Mouse (Mus musculus) MEL (cell line): ENCODE data around the gene Pccb. TPM values are rescaled to one million over a fixed set of nuclear protein-coding genes. Genes with fewer than 3 reads are reported as not detected.

Experiments
- DNase-seq: peaks from one replicate; pipeline ENCODE4 v3.0.0; 2011; ENCODE audit warnings: low read depth, low spot score
- H3K27ac ChIP-seq: 2 replicates; pipeline ENCODE4 v1.5.1; 2012; ENCODE audit warnings: low read depth, mild to moderate bottlenecking, control low read depth, low read length, moderate library complexity; ENCODE audit not compliant: control insufficient read depth
- H3K27me3 ChIP-seq, 2 experiments: fragments of 150-350 bp in 1 of 2; sonication (generic) in 1 of 2; 2 replicates each; pipeline ENCODE4 v1.6.1; 2012; ENCODE audit warnings: low read length in 2 of 2, mild to moderate bottlenecking in 2 of 2, improper control_type of control experiment in 1 of 2, moderate library complexity in 1 of 2; ENCODE audit not compliant: insufficient read depth in 2 of 2, control insufficient read depth in 1 of 2
- H3K36me3 ChIP-seq, 2 experiments: 2 replicates each; pipeline ENCODE4 v1.6.1; 2012 to 2014; ENCODE audit warnings: low read length in 2 of 2, improper control_type of control experiment in 1 of 2, inconsistent platforms in 1 of 2, mild to moderate bottlenecking in 1 of 2; ENCODE audit not compliant: insufficient read depth in 2 of 2, control insufficient read depth in 1 of 2
- H3K4me1 ChIP-seq, 2 experiments: fragments of 150-350 bp in 1 of 2; sonication (generic) in 1 of 2; 2 replicates each; pipeline ENCODE4 v1.6.1; 2012; ENCODE audit warnings: low read length in 2 of 2, improper control_type of control experiment in 1 of 2, mild to moderate bottlenecking in 1 of 2; ENCODE audit not compliant: insufficient read depth in 2 of 2, control insufficient read depth in 1 of 2
- H3K4me3 ChIP-seq, 2 experiments: fragments of 150-350 bp in 1 of 2; sonication (generic) in 1 of 2; 2 replicates each; pipeline ENCODE4 v1.5.1; 2012; ENCODE audit warnings: low read depth in 2 of 2, low read length in 2 of 2, mild to moderate bottlenecking in 2 of 2, moderate library complexity in 2 of 2, control low read depth in 1 of 2, improper control_type of control experiment in 1 of 2; ENCODE audit not compliant: control insufficient read depth in 1 of 2, insufficient read depth in 1 of 2
- H3K79me2 ChIP-seq: 2 replicates; pipeline ENCODE4 v1.6.1; 2012; ENCODE audit warnings: mild to moderate bottlenecking, low read length, moderate library complexity; ENCODE audit not compliant: control insufficient read depth, poor library complexity, insufficient read depth
- H3K9ac ChIP-seq: 2 replicates; pipeline ENCODE4 v1.6.1; 2012; ENCODE audit warnings: low read depth, mild to moderate bottlenecking, control low read depth, low read length, moderate library complexity; ENCODE audit not compliant: control insufficient read depth, poor library complexity, severe bottlenecking
- H3K9me3 ChIP-seq: fragments of 150-350 bp; sonication (generic); replicated peaks from 2 replicates; pipeline ENCODE4 v1.6.1; 2012; ENCODE audit warnings: mild to moderate bottlenecking, low read length, improper control_type of control experiment, moderate library complexity; ENCODE audit not compliant: insufficient read depth
- CTCF ChIP-seq, 3 experiments: IDR thresholded peaks in 2 of 3; conservative IDR thresholded peaks in 1 of 3; 2 replicates each; pipeline ENCODE4 v1.5.1; 2011 to 2012; ENCODE audit warnings: low read length in 3 of 3, low read depth in 2 of 3, mild to moderate bottlenecking in 2 of 3, improper control_type of control experiment in 1 of 3, inconsistent platforms in 1 of 3, mixed read lengths in 1 of 3, moderate library complexity in 1 of 3; ENCODE audit not compliant: control insufficient read depth in 1 of 3, insufficient read depth in 1 of 3, poor library complexity in 1 of 3, severe bottlenecking in 1 of 3
- EP300 ChIP-seq, 2 experiments: IDR thresholded peaks; 2 replicates each; pipeline ENCODE4 v1.6.1; 2011; ENCODE audit warnings: improper control_type of control experiment in 2 of 2, low read length in 2 of 2, low read depth in 1 of 2, mild to moderate bottlenecking in 1 of 2
- GATA1 ChIP-seq: IDR thresholded peaks from 2 replicates; pipeline ENCODE4 v1.6.1; 2011; ENCODE audit warnings: low read depth, low read length, improper control_type of control experiment
- HCFC1 ChIP-seq: IDR thresholded peaks from 2 replicates; pipeline ENCODE4 v1.6.1; 2012; ENCODE audit warnings: low read depth, mild to moderate bottlenecking, inconsistent platforms, low read length, improper control_type of control experiment, moderate library complexity
- MAX ChIP-seq: IDR thresholded peaks from 2 replicates; pipeline ENCODE4 v1.6.1; 2011; ENCODE audit warnings: low read length, improper control_type of control experiment
- MAZ ChIP-seq: IDR thresholded peaks from 2 replicates; pipeline ENCODE4 v1.6.1; 2012; ENCODE audit warnings: low read depth, mild to moderate bottlenecking, inconsistent platforms, low read length, improper control_type of control experiment
- MEF2A ChIP-seq: IDR thresholded peaks from 2 replicates; pipeline ENCODE4 v1.6.1; 2014; ENCODE audit warnings: low read depth, mild to moderate bottlenecking, inconsistent platforms, low read length, improper control_type of control experiment; ENCODE audit not compliant: poor library complexity, insufficient replicate concordance, severe bottlenecking; ENCODE audit errors: extremely low read depth
- MXI1 ChIP-seq: IDR thresholded peaks from 2 replicates; pipeline ENCODE4 v1.6.1; 2011; ENCODE audit warnings: mild to moderate bottlenecking, low read depth, low read length, improper control_type of control experiment
- MYC ChIP-seq: IDR thresholded peaks from 2 replicates; pipeline ENCODE4 v1.6.1; 2011; ENCODE audit warnings: low read depth, mild to moderate bottlenecking, low read length, improper control_type of control experiment, moderate library complexity
- NELFE ChIP-seq: IDR thresholded peaks from 2 replicates; pipeline ENCODE4 v1.6.1; 2011; ENCODE audit warnings: low read depth, low read length, improper control_type of control experiment
- NRF1 ChIP-seq: IDR thresholded peaks from 2 replicates; pipeline ENCODE4 v1.6.1; 2014; ENCODE audit warnings: low read depth, mild to moderate bottlenecking, inconsistent platforms, low read length, improper control_type of control experiment, moderate library complexity; ENCODE audit not compliant: poor library complexity, insufficient read depth, severe bottlenecking
- POLR2A ChIP-seq, 2 experiments: IDR thresholded peaks; 2 replicates each; pipeline ENCODE4 v1.6.1; 2011 to 2012; ENCODE audit warnings: low read length in 2 of 2, mild to moderate bottlenecking in 2 of 2, control low read depth in 1 of 2, improper control_type of control experiment in 1 of 2, low read depth in 1 of 2, moderate library complexity in 1 of 2; ENCODE audit not compliant: control insufficient read depth in 1 of 2, insufficient read depth in 1 of 2, poor library complexity in 1 of 2
- POLR2AphosphoS2 ChIP-seq: IDR thresholded peaks from 2 replicates; pipeline ENCODE4 v1.6.1; 2011; ENCODE audit warnings: low read length, improper control_type of control experiment
- POLR2AphosphoS5 ChIP-seq: IDR thresholded peaks from 2 replicates; pipeline ENCODE4 v1.6.1; 2012; ENCODE audit warnings: low read depth, borderline replicate concordance, mild to moderate bottlenecking, inconsistent platforms, low read length, moderate library complexity, mixed read lengths
- RAD21 ChIP-seq: IDR thresholded peaks from 2 replicates; pipeline ENCODE4 v1.6.1; 2011; ENCODE audit warnings: mild to moderate bottlenecking, low read depth, low read length, improper control_type of control experiment
- SIN3A ChIP-seq: IDR thresholded peaks from 2 replicates; pipeline ENCODE4 v1.6.1; 2012; ENCODE audit warnings: low read length, improper control_type of control experiment, inconsistent platforms
- SMC3 ChIP-seq: IDR thresholded peaks from 2 replicates; pipeline ENCODE4 v1.6.1; 2011; ENCODE audit warnings: low read depth, low read length, improper control_type of control experiment
- TBP ChIP-seq: IDR thresholded peaks from 2 replicates; pipeline ENCODE4 v1.8.0; 2011; ENCODE audit warnings: low read depth, low read length, improper control_type of control experiment
- TCF12 ChIP-seq: IDR thresholded peaks from 2 replicates; pipeline ENCODE4 v1.6.1; 2014; ENCODE audit warnings: low read depth, mild to moderate bottlenecking, inconsistent platforms, low read length, improper control_type of control experiment, moderate library complexity
- UBTF ChIP-seq: IDR thresholded peaks from 2 replicates; pipeline ENCODE4 v1.6.1; 2012; ENCODE audit warnings: low read depth, mild to moderate bottlenecking, inconsistent platforms, low read length, improper control_type of control experiment, moderate library complexity, borderline replicate concordance; ENCODE audit not compliant: insufficient read depth
- USF1 ChIP-seq: IDR thresholded peaks from 2 replicates; pipeline ENCODE4 v1.6.1; 2014; ENCODE audit warnings: low read depth, mild to moderate bottlenecking, inconsistent platforms, low read length, improper control_type of control experiment, moderate library complexity
- USF2 ChIP-seq, 2 experiments: IDR thresholded peaks; 2 replicates each; pipeline ENCODE4 v1.6.1; 2011 to 2012; ENCODE audit warnings: improper control_type of control experiment in 2 of 2, low read length in 2 of 2, borderline replicate concordance in 1 of 2, inconsistent platforms in 1 of 2, low read depth in 1 of 2, mild to moderate bottlenecking in 1 of 2; ENCODE audit not compliant: insufficient read depth in 1 of 2
- ZMIZ1 ChIP-seq: IDR thresholded peaks from 2 replicates; pipeline ENCODE4 v1.6.1; 2012; ENCODE audit warnings: low read depth, mild to moderate bottlenecking, inconsistent platforms, low read length, improper control_type of control experiment, moderate library complexity
- ZNF384 ChIP-seq: IDR thresholded peaks from 2 replicates; pipeline ENCODE4 v1.6.1; 2012; ENCODE audit warnings: low read depth, mild to moderate bottlenecking, inconsistent platforms, low read length, improper control_type of control experiment
- polyA plus RNA-seq, 2 experiments: library from polyadenylated mRNA; stranded (reverse) in 1 of 2; unstranded in 1 of 2; fragments of >175 nt in 1 of 2; fragments of >200 nt in 1 of 2; gene quantifications; 2 replicates each; pipeline versions ENCODE4 v1.2.1 to v1.2.4; 2012; ENCODE audit warnings: low replicate concordance in 2 of 2, low read depth in 1 of 2; ENCODE audit not compliant: insufficient read length in 2 of 2, insufficient read depth in 1 of 2, missing spikeins in 1 of 2
- total RNA-seq: library from RNA; depleted of rRNA; stranded (reverse); fragments of 300-350 nt; gene quantifications from 2 replicates; pipeline ENCODE4 v1.2.3, GENCODE M21; 2012; rRNA removed

Gene Pccb
- 11.5 and 13.2 TPM in 2 replicates for total RNA-seq
- polyA plus RNA-seq, result 10 to 100 TPM in 1 of 2 experiments, not detected in 1; 21.1 TPM

DNA sequence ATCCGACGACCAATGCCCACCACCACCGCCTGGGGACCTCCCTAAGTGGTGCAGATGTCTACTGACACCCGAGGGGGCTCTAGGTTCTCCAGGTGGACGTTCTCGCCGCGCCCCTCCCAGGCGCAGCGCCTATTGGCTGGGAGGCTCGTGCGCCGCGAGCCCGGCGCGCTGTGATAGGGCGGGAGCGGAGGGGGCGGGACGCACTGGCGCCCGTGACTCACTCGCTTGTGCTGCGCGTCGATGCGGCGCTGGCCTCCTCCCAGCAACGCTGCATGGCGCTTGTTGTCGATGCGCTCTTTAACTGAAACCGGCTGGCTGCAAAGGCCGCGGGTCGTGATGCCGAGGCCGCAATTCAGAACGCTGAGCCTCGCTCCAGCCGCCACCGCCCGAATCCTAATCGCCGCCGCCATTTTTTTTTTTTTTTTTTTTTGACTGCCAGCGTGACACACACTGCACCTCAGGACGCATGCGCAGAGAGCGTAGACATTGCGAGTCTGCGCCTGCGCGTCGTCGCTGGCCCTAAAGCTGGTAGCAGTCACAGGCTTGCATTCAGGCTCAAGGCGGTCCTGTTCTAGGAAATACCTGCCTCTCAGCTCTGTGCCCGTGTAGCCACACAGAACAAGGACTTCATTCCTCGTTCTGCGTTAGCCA is at the start of gene Pccb:
Pccb (minus strand) TSS at position 451 of the 651 bp plus-strand sequence.
- Histone ChIP-seq H3K27me3 (no peaks in the 10 kb centered on the region), H3K9me3 (no peaks in the 10 kb centered on the region), H3K9ac (peak within 1 kb of the TSS; percentile 88), H3K4me3 (peak within 1 kb of the TSS; percentile 81 to 85), H3K36me3 (no peaks in the 10 kb centered on the region), H3K4me1 (no peaks in the 10 kb centered on the region; a peak in 1 of 4 replicates), H3K27ac (peak within 1 kb of the TSS; percentile 91), H3K79me2 (peaks cover 2% of the 10 kb centered on the region; the same call in 1 of the 2 replicates)
- TF ChIP-seq SMC3, result no peak
- TF ChIP-seq TCF12, result peak; percentile 55
- no peak for TF ChIP-seq RAD21
- TF ChIP-seq UBTF, result 0 out of 2 replicates have a peak, but pooled peaks have one; percentile 12
- peak; percentile 85 for TF ChIP-seq ZMIZ1
- TF ChIP-seq ZNF384, result peak; percentile 98
- peak; percentile 72 for TF ChIP-seq TBP
- no peak for TF ChIP-seq USF2 (IDR thresholded peaks at IDR 0.05; ENCODE audit: borderline replicate concordance in 1 of 2, insufficient read depth in 1 of 2, low read depth in 1 of 2, low read length in 2 of 2)
- peak; percentile 36; the same call in 1 of the 2 replicates for TF ChIP-seq SIN3A
- no peak for TF ChIP-seq GATA1
- TF ChIP-seq USF1, result peak; percentile 66
- TF ChIP-seq POLR2A (IDR thresholded peaks at IDR 0.05; ENCODE audit: control insufficient read depth in 1 of 2, insufficient read depth in 1 of 2, low read depth in 1 of 2, low read length in 2 of 2, poor library complexity in 1 of 2), result peak; percentile 86 to 94
- TF ChIP-seq MYC, result no peak; the same call in 1 of the 2 replicates
- peak; percentile 78; the same call in 1 of the 2 replicates for TF ChIP-seq POLR2AphosphoS2
- peak; percentile 69 for TF ChIP-seq HCFC1
- TF ChIP-seq NRF1, result peak; percentile 98
- no peak for TF ChIP-seq MEF2A
- TF ChIP-seq MAX, result peak; percentile 72
- no peak for TF ChIP-seq EP300 (IDR thresholded peaks at IDR 0.05; ENCODE audit: low read depth in 1 of 2, low read length in 2 of 2)
- TF ChIP-seq CTCF (IDR thresholded peaks at IDR 0.05 in 2 of 3, conservative IDR thresholded peaks at IDR 0.05 in 1 of 3; ENCODE audit: control insufficient read depth in 1 of 3, insufficient read depth in 1 of 3, low read depth in 2 of 3, low read length in 3 of 3, poor library complexity in 1 of 3, severe bottlenecking in 1 of 3), result peak in 1 of 3 experiments; percentile 5; a peak in 1 of 6 replicates
- peak; percentile 93 for TF ChIP-seq NELFE
- peak; percentile 61; the same call in 1 of the 2 replicates for TF ChIP-seq MAZ
- peak; percentile 56; the same call in 1 of the 2 replicates for TF ChIP-seq MXI1
- peak; percentile 91; the same call in 1 of the 2 replicates for TF ChIP-seq POLR2AphosphoS5
- DNase-seq, result peak; percentile 97
